Mouse (Mus musculus): ENCODE data around the gene Mtx3.
"Not testable (repeated sequence)": the region's sequence is repeated elsewhere in the genome, so short reads cannot be mapped to it uniquely, and the experiment has no call there.

Mtx3 gene

GRCm38 (mm10) chr13:92844586-92845221, at the start of gene Mtx3:
Mtx3 (plus strand) TSS chr13:92844760.
- DNase-seq (ENCODE audit: low spot score), result peak; percentile 90

- DNase-seq (ENCODE audit: low spot score), result no peak
Measured at GRCm38 (mm10) chr13:92798830-92799229, 45.7 kb upstream of the Mtx3 start.

GRCm38 (mm10) chr13:92799306-92799925, 45.1 kb upstream of the Mtx3 start:
- DNase-seq (ENCODE audit: low spot score), result no peak

DNA sequence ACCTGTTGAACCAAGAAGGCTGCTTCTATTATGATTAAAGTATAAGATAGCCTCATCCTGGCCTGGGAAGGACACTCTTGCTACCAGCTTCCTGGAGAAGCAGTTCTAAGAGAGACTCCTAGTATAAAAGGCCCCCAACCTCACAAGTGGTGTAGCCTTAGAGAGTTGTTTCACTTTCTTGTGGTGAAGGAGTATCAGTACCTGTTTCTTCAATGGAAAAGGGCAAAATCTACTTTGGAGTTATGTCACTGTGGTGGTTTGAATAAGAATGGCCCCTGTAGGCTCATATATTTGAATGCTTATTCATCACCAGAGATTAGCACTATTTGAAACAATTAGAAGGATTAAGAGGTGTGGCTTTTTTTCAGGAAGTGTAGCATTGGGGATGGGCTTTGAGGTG, 37.8 kb upstream of the Mtx3 start:
- DNase-seq (ENCODE audit: low spot score), result no peak

DNA sequence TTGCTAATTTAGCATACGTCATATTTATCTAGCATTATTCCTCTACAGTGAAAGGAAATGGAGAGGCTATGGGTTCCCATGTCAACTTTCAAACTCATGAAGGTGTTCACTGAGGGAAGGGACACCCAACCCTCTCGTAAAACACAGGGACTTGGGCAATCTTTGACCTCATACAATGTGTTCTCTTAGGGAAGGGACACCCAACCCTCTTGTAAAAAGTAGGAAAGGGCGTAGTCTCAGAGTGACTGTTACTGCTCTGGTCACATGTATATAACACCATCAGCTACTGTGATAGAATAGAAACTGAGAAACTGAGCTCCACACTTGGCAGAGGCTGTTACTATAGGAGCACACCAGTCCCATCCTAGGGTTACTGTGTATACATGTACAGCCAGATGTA, 36.7 kb upstream of the Mtx3 start:
- DNase-seq (ENCODE audit: low spot score), result no peak

DNA sequence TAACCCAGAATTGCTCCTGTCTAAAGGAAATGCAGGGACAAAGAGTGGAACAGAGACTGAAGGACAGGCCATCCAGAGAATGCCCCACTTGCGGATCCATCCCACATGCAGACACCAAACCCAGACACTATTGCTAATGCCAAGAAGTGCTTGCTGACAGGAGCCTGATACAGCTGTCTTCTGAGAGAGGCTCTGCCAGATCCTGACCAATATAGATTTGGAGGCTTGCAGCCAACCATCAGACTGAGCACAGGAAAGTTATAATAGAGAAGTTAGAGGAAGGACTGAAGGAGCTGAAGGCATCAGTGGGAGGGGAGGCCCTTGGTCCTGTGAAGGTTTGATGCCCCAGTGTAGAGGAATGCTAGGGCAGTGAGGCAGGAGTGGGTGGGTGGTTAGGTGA, 34.0 kb upstream of the Mtx3 start:
- DNase-seq (ENCODE audit: low spot score), result not testable (repeated sequence)

DNA sequence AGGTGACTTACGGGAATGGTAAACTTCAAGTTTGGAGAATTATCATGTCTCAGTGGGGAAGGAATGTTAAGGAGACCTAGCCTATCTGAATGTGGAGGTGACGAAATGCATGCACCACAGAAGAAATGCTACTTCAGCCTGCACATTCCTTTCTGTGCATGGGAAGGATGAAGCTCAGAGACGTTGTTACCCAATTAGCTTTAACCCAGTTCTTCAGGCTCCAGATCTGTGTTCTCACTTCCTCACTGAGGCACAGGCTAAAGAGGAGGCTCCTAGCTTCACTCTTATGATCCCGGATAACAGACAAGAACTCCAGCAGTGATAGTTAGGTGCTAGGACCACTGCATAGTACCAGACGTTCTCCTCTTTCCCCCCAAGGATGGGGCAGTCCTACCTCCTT, 28.2 kb upstream of the Mtx3 start:
- DNase-seq (ENCODE audit: low spot score), result no peak

DNA sequence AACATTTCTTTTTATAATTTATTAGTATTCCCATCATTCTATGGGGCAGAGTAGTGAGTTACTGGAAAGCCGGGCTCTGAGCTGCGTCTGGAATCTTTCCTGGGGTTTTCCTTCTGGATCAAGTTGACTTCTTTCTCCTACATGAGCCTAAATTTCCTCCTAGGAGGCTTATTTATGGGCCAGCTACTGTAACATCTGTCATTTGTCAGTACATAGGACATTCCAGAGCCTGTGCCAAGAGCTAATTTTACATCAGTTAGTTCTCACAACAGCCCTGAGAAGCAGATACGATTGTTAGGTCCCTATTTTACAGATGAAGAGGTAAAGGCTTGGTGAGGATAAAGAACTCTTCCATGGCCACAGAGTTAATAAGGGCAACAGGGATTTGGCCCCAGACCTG, 27.2 kb upstream of the Mtx3 start:
- DNase-seq (ENCODE audit: low spot score), result no peak

DNA sequence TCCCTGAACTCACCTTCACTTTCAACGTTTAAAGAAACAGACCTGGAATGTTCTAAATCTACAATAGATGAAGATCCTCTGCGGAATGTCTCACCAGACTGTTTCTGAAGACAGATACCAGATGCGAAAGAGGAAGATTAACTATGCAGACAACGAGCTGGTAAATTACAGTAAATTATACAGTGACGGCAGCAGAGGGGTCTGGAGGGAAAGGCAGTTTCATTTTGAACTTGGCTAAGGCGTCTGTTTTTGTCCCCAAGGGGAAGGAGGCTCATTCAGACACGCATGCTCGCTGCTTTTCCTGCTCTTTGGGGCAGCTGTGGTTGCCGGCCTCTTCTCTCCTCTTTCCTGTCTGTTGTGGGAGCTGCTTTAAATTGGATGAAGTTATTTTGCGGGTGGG, 15.7 kb upstream of the Mtx3 start:
- no peak for DNase-seq (ENCODE audit: low spot score)

GRCm38 (mm10) chr13:92833162-92833561, 11.4 kb upstream of the Mtx3 start:
- no peak for DNase-seq (ENCODE audit: low spot score)

GRCm38 (mm10) chr13:92846438-92846837, 1.9 kb downstream of the Mtx3 start:
- DNase-seq (ENCODE audit: low spot score), result no peak

GRCm38 (mm10) chr13:92847336-92847735, 2.8 kb downstream of the Mtx3 start:
- no peak for DNase-seq (ENCODE audit: low spot score)

- no peak for DNase-seq (ENCODE audit: low spot score)
Measured at GRCm38 (mm10) chr13:92848002-92848401, 3.4 kb downstream of the Mtx3 start.

DNA sequence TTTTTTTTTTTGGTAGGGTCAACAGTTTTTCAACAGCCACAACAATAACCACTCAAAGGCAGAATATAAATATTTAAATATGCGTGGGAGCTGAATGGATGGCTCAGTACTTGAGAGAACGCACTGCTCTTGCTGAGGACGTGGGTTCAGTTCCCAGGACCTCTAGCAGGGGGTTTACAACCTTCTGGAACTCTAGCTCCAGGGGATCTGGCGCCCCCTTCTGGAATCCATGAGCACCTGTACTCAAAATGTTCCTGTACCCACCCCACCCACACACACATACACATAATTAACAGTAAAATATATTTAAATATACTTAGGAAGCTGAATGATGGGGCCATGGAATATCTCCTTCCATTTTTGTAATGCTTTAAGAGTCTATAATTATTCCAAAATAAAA, 11.3 kb downstream of the Mtx3 start:
- no peak for DNase-seq (ENCODE audit: low spot score)

DNA sequence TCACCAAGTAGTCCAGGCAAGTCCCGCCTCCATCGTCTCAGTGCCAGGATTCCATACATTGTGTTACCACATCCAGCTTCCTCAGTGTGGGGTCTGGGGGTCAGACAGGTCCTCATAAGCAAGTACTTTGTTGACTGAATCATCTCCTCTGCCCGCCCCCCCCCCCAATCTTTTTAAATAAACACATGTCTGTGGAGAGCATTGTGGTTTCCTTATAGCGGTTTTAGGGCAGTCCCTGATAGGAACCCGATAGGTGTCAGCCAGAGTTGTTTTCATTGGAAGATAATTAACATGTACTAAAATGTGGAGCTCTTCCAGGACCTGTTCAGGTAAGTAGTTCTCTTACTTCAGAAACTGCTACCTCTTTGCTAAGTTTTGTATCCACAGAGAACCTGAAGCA, 14.2 kb downstream of the Mtx3 start:
- no peak for DNase-seq (ENCODE audit: low spot score)

DNA sequence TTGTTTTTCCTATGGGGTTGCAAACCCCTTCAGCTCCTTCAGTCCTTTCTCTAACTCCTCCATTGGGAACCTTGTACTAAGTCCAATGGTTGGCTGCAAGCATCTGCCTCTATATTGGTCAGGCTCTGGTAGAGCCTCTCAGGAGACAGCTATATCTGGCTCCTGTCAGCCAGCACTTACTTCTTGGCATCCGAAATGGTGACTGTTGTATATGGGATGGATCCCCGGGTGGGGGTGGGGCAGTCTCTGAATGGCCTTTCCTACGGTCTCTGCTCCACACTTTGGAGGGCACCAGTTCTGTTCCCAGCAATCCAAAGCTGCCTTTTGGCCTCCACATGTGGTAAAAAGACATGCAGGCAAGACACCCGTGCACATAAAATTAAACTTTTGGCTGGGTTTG, 15.4 kb downstream of the Mtx3 start:
- no peak for DNase-seq (ENCODE audit: low spot score)

DNA sequence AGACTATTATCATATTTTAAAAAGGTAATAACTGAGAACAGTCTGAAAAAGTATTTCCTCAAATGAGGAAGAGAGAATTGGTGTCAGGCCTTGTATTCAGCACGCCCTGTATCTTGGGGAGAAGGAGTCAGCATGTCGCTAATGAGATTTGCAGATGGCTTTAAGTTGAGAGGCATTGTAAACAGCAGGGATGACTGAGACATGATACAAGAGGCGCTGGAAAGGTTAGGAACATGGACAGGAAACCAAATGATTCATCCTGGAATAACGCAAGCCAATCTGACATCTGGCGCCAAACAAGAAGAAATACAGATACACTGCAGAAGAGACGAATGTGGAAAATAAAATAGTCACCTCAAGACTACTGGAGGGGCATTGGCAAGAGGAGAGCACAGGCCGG, 20.8 kb downstream of the Mtx3 start:
- peak; percentile 51 for DNase-seq (ENCODE audit: low spot score)

DNA sequence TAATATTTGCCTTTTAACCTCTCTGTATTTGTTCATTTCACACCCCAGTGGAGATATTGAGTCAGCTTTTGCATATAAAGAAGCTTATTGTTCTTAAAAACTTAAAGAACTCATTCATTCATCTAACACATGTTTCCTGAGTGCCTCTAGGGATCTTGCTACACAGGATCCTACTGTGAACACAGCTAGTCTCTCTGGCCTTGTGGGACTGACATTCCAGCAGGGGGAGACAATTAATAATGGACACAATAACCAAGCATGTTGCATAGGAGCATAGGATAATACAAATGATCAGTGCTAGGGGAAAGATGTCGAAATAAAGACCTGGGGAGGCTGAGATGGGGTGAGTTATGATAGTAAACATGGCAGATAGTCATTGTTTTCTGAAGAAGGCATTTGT, 22.1 kb downstream of the Mtx3 start:
- DNase-seq (ENCODE audit: low spot score), result peak; percentile 14

- DNase-seq (ENCODE audit: low spot score), result no peak
Measured at GRCm38 (mm10) chr13:92879514-92879913, 35.0 kb downstream of the Mtx3 start.

DNA sequence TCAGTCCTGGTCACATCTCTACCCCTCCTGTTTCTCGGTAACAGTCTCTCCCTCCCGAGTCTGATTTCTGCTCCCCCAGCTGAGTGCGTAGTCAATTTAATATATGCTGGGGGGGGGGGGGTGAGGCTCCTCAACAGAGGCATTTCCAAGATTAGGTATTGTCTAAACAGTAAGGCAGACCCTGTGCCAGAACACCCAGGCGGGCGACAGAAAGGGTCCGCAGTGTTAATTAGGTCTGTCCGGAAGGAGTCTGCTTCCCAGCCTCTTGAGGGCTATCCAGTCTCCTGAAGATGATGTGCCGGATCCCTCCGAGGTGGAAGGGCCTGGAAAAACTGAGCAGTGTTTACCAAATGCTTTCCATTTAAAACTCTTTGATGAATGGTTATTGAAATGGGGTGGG, 35.4 kb downstream of the Mtx3 start:
- DNase-seq (ENCODE audit: low spot score), result no peak

DNA sequence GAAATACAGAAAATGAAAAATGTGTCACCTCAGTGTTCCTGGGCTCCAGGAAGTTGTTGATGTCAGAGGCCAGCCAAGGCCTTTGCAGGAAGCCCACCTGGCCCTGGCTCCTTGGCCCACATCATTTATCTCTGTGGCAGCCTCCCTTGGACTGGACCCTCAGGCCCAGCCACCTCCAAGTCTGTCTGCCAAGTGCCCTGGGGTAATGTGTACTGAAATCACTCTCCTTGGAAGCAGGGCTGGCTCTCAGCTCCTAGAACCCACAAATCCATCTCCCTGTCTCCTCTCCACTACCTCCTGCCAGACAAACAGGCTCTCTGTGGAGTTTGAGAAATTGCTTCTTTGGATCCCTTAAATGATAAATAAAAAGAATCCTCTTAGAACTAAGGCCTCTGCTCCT, 36.0 kb downstream of the Mtx3 start:
- DNase-seq (ENCODE audit: low spot score), result no peak

DNA sequence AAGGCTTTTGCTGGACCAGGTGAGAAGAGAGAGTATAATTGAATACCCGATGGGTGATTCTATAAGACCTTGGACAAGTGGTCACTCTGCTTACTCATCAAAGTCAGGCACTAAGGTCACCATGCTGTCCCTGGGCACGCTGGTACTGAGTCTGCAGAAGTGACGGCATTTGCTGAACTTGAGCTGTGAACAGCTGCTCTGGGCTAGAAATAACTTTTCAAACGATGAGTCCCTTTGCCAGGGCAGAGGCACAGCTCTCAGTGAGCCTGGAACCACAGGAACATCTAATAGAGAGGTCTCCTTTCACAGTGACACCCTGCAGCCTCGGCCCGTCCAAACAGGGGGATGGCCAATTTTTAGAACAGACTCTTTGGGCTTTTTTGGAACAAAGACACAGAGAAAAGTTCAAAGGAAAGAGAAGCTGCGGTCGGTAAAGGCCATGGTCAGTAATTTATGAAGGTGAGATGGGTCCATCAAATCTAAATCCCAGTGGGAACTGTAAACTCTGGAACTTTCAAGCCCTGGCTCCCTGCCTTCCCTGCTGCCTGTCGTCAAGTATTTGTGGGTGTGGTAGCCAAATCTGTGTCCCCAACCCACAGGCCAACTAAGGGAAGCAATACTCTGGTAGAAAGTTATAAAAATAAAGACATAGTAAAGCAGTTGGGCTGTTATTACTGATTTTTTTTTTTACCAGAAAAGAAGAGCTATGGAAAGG, 37.9 kb downstream of the Mtx3 start:
- no peak for DNase-seq (ENCODE audit: low spot score)

GRCm38 (mm10) chr13:92882986-92883720, 38.6 kb downstream of the Mtx3 start:
- DNase-seq (ENCODE audit: low spot score), result no peak
